Mouse (Mus musculus) brain, embryonic 14.5 days (tissue): ENCODE results near the gene Btbd7. TPM values are rescaled to one million over a fixed set of nuclear protein-coding genes. Genes with fewer than 3 reads are reported as not detected.
A peak's percentile ranks its signal among the peaks of the same experiment; 100 is the strongest.

ENCODE experiments used
- DNase-seq: peaks from one replicate; pipeline ENCODE4 v3.0.0-alpha.2; 2011; ENCODE audit warnings: low read depth
- CTCF ChIP-seq: fragments of 200-500 bp; IDR thresholded peaks from 2 replicates; pipeline ENCODE4 v1.5.1; 2012; ENCODE audit warnings: inconsistent platforms, mild to moderate bottlenecking, moderate library complexity, borderline replicate concordance; ENCODE audit not compliant: insufficient read depth, insufficient read length; ENCODE audit errors: extremely low read depth
- POLR2A ChIP-seq: fragments of 200-500 bp; IDR thresholded peaks from 2 replicates; pipeline ENCODE4 v1.6.1; 2012; ENCODE audit warnings: mild to moderate bottlenecking, inconsistent platforms, borderline replicate concordance; ENCODE audit not compliant: poor library complexity, insufficient read depth, insufficient read length, severe bottlenecking; ENCODE audit errors: extremely low read depth
- polyA plus RNA-seq: library from polyadenylated mRNA; depleted of rRNA; stranded (reverse); fragments of >200 nt; gene quantifications from 2 replicates; pipeline ENCODE4 v1.2.3, GENCODE M21; 2012; rRNA removed

The Btbd7 gene
- 26.9 and 31.4 TPM in 2 replicates for polyA plus RNA-seq

GRCm38 (mm10) chr12:102878031-102878823, at the start of gene Btbd7:
Gene Btbd7 (minus strand): TSS chr12:102878471.
- peak; percentile 91 for TF ChIP-seq POLR2A
- no peak for TF ChIP-seq CTCF
- DNase-seq: peak; percentile 98

GRCm38 (mm10) chr12:102916073-102916472, 37.8 kb upstream of the Btbd7 start:
- TF ChIP-seq POLR2A (no peak), CTCF (no peak)
- DNase-seq: no peak

GRCm38 (mm10) chr12:102908191-102908590, 29.9 kb upstream of the Btbd7 start:
- DNase-seq: peak; percentile 13
- no peak for TF ChIP-seq POLR2A

- no peak for DNase-seq
- TF ChIP-seq CTCF (no peak), POLR2A (no peak)
Observed at GRCm38 (mm10) chr12:102899091-102899490, 20.8 kb upstream of the Btbd7 start, which contains the start of gene Cox8c. Gene Cox8c (plus strand): TSS chr12:102899316.

- DNase-seq: no peak
- TF ChIP-seq POLR2A (no peak), CTCF (no peak)
Observed at GRCm38 (mm10) chr12:102888568-102888967, 10.3 kb upstream of the Btbd7 start.

- no peak for TF ChIP-seq POLR2A
- TF ChIP-seq CTCF: no peak
- DNase-seq: no peak
Observed at GRCm38 (mm10) chr12:102887366-102887765, 9.1 kb upstream of the Btbd7 start.

GRCm38 (mm10) chr12:102885735-102886134, 7.5 kb upstream of the Btbd7 start:
- TF ChIP-seq CTCF (peak; percentile 74), POLR2A (no peak)
- DNase-seq: peak; percentile 76

GRCm38 (mm10) chr12:102878901-102879300, 630 bp upstream of the Btbd7 start:
- TF ChIP-seq POLR2A (no peak), CTCF (no peak)

GRCm38 (mm10) chr12:102877301-102878030, 805 bp downstream of the Btbd7 start:
- peak; percentile 71 for DNase-seq
- TF ChIP-seq CTCF: no peak
- no peak for TF ChIP-seq POLR2A

More at GRCm38 (mm10) chr12:102878901-102879300, 630 bp upstream of the Btbd7 start:
- DNase-seq: peak; percentile 60

- TF ChIP-seq POLR2A: no peak
- TF ChIP-seq CTCF: no peak
- DNase-seq: no peak
Observed at GRCm38 (mm10) chr12:102870527-102870926, 7.7 kb downstream of the Btbd7 start.

- DNase-seq: no peak
- no peak for TF ChIP-seq POLR2A
Observed at GRCm38 (mm10) chr12:102869802-102870201, 8.5 kb downstream of the Btbd7 start.
